Mouse (Mus musculus): Measurements from ENCODE around the gene Aipl1. TPM values are rescaled to one million over a fixed set of nuclear protein-coding genes. Genes with fewer than 3 reads are reported as not detected.
A peak's percentile ranks its signal among the peaks of the same experiment; 100 is the strongest.

Aipl1 gene
- not detected for total RNA-seq (2021)
- long read RNA-seq, experiment 1 = 0 reads
- long read RNA-seq, experiment 2 = 0 reads

- no peak for DNase-seq
These were observed at the start of gene Aipl1 for GRCm38 (mm10) chr11:72037409-72037808. Gene Aipl1, minus strand, starts transcription at chr11:72037509.

- DNase-seq = peak; percentile 32 to 37
These were observed 49.1 kb upstream of the Aipl1 start for GRCm38 (mm10) chr11:72086251-72087046.

GRCm38 (mm10) chr11:72084337-72084736 lies 47.0 kb upstream of the Aipl1 start:
- no peak for DNase-seq

- no peak for DNase-seq
These were observed 45.3 kb upstream of the Aipl1 start for GRCm38 (mm10) chr11:72082601-72083000.

- no peak for DNase-seq
These were observed 43.2 kb upstream of the Aipl1 start for GRCm38 (mm10) chr11:72080461-72080860.

- peak in 1 of 2 experiments; percentile 21 for DNase-seq
These were observed 41.3 kb upstream of the Aipl1 start for GRCm38 (mm10) chr11:72078647-72079046.

GRCm38 (mm10) chr11:72078056-72078455 lies 40.7 kb upstream of the Aipl1 start:
- no peak for DNase-seq

- no peak for DNase-seq
These were observed 36.9 kb upstream of the Aipl1 start for GRCm38 (mm10) chr11:72074230-72074629.

- no peak for DNase-seq
These were observed 35.1 kb upstream of the Aipl1 start for GRCm38 (mm10) chr11:72072331-72072905.

GRCm38 (mm10) chr11:72070733-72071132 lies 33.4 kb upstream of the Aipl1 start:
- DNase-seq = no peak

- no peak for DNase-seq
These were observed 30.7 kb upstream of the Aipl1 start for GRCm38 (mm10) chr11:72068026-72068425.

GRCm38 (mm10) chr11:72067326-72067725 lies 30.0 kb upstream of the Aipl1 start:
- DNase-seq = no peak

- peak in 1 of 2 experiments; percentile 30 for DNase-seq
These were observed 29.0 kb upstream of the Aipl1 start for GRCm38 (mm10) chr11:72066330-72066729.

- peak; percentile 75 to 76 for DNase-seq
These were observed 27.8 kb upstream of the Aipl1 start for GRCm38 (mm10) chr11:72065103-72065502.

- no peak for DNase-seq
These were observed 27.1 kb upstream of the Aipl1 start for GRCm38 (mm10) chr11:72064414-72064813.

GRCm38 (mm10) chr11:72061093-72061620 lies 23.8 kb upstream of the Aipl1 start:
- DNase-seq = no peak

- no peak for DNase-seq
These were observed 23.1 kb upstream of the Aipl1 start for GRCm38 (mm10) chr11:72060416-72060815.

GRCm38 (mm10) chr11:72057166-72057565 lies 19.9 kb upstream of the Aipl1 start:
- DNase-seq = no peak

GRCm38 (mm10) chr11:72055176-72055575 lies 17.9 kb upstream of the Aipl1 start:
- DNase-seq = no peak

- DNase-seq = peak; percentile 62 to 88
These were observed 15.3 kb upstream of the Aipl1 start for GRCm38 (mm10) chr11:72052636-72053035.

GRCm38 (mm10) chr11:72052221-72052620 lies 14.9 kb upstream of the Aipl1 start:
- DNase-seq = no peak

GRCm38 (mm10) chr11:72050895-72051858 lies 13.9 kb upstream of the Aipl1 start:
- no peak for DNase-seq
